Mouse (Mus musculus) forebrain, embryonic 14.5 days (tissue): Measurements from ENCODE around the gene Cep164. TPM values are rescaled to one million over a fixed set of nuclear protein-coding genes. Genes with fewer than 3 reads are reported as not detected.
"Not testable (repeated sequence)": the region's sequence is repeated elsewhere in the genome, so short reads cannot be mapped to it uniquely, and the experiment has no call there.

Experiments
- ATAC-seq: fragments of 200-750 bp; cut with Nextera tagmentation; 2 replicates; pipeline ENCODE4 v1.8.0; 2017; ENCODE audit warnings: mild to moderate bottlenecking, moderate library complexity
- DNase-seq: peaks from one replicate; pipeline ENCODE4 v3.0.0-alpha.2; 2015; ENCODE audit warnings: low spot score
- H3K27ac ChIP-seq: fragments of 300-500 bp; sonication (generic); 2 replicates; pipeline ENCODE4 v1.5.1; 2014; ENCODE audit warnings: low read depth, mild to moderate bottlenecking, control low read depth, low read length, moderate library complexity
- H3K27me3 ChIP-seq: fragments of 300-500 bp; sonication (generic); replicated peaks from 2 replicates; pipeline ENCODE4 v1.6.1; 2014; ENCODE audit warnings: low read length, control low read depth, mixed read lengths; ENCODE audit not compliant: control insufficient read depth, insufficient read depth
- H3K36me3 ChIP-seq: fragments of 300-500 bp; sonication (generic); 2 replicates; pipeline ENCODE4 v1.6.1; 2014; ENCODE audit warnings: low read length, control low read depth; ENCODE audit not compliant: control insufficient read depth, insufficient read depth
- H3K4me1 ChIP-seq: fragments of 300-500 bp; sonication (generic); 2 replicates; pipeline ENCODE4 v1.6.1; 2014; ENCODE audit warnings: antibody characterized with exemption, low read length, control low read depth; ENCODE audit not compliant: control insufficient read depth, insufficient read depth
- H3K4me2 ChIP-seq: fragments of 300-500 bp; sonication (generic); 2 replicates; pipeline ENCODE4 v1.6.1; 2014; ENCODE audit warnings: mild to moderate bottlenecking, control low read depth, low read length
- H3K4me3 ChIP-seq: fragments of 300-500 bp; sonication (generic); 2 replicates; pipeline ENCODE4 v1.5.1; 2014; ENCODE audit warnings: low read depth, low read length, control low read depth
- H3K9ac ChIP-seq: fragments of 300-500 bp; sonication (generic); 2 replicates; pipeline ENCODE4 v1.6.1; 2014; ENCODE audit warnings: mild to moderate bottlenecking, low read length, control low read depth, moderate library complexity
- H3K9me3 ChIP-seq: fragments of 300-500 bp; sonication (generic); replicated peaks from 2 replicates; pipeline ENCODE4 v1.6.1; 2016; ENCODE audit warnings: low read length, control low read depth, mixed read lengths; ENCODE audit not compliant: control insufficient read depth
- WGBS: fragments of 180-500 bp; shearing (Covaris S2); extraction: QIAGEN DNeasy Blood & Tissue Kit; methylation state at CpG from one replicate; pipeline ENCODE4 v1.1.7; 2014; 5-methylcytosine and 5-hydroxymethylcytosine counted together
- polyA plus RNA-seq: library from polyadenylated mRNA; unstranded; fragments of >200 nt; fragmentation: Nextera tagmentation; extraction: Ambion mirVana; gene quantifications from 2 replicates; pipeline ENCODE4 v1.2.1, GENCODE M21; 2014

Cep164 gene
- polyA plus RNA-seq, 1 experiment from 2014 or later, result 7.7 TPM

DNA sequence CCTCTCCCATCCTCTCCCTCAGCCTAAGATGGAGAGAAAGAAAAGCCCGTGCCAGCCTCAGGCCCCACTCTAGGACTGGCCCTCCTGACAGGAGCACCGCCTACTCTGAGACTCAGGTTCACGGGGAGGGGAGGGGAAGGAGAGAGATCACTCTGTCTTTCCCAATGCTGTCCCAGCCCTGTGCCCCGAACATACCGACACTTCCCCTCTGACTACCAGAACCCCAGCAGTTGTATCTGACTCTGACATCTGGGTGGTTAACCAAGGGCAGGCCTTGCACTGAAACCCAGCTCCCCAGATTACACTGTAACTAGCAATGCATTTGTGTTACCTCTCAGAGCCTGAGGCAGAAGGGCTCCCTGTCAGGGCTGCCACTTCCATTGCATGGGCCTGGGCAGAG lies 40.1 kb downstream of the Cep164 start:
- Histone ChIP-seq H3K9me3 (no peaks in the 10 kb centered on the region), H3K4me2 (no peak overlapping the region), H3K4me3 (no peak overlapping the region), H3K9ac (no peak overlapping the region), H3K36me3 (peaks cover 10% of the 10 kb centered on the region; the same call in 1 of the 2 replicates), H3K4me1 (no peaks in the 10 kb centered on the region), H3K27me3 (no peaks in the 10 kb centered on the region), H3K27ac (no peak overlapping the region)
- ATAC-seq (no peak), DNase-seq (no peak)
- 55% methylated on average over 5 of the region's 5 CpGs for WGBS

DNA sequence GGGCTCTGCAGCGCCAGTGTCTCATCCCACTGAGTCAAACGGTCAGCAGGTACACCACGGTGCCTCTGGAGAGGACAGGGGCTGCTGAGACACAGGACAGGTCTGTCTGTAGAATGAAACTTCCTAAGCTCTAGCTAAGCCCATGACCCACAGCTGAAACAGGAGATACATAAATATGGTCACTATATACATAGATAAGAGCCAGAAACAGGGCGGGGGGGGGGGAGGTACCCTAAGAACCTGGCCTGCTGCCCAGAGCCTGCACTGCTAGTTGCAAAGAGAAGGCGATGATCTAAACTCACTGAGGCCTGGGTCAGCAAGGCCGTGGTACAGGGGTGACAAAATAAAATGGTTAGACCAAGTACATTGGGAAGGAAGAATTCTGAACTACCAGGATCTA lies 40.9 kb downstream of the Cep164 start:
- WGBS, result 73% methylated on average over 6 of the region's 6 CpGs
- no peak overlapping the region for H3K4me2 ChIP-seq
- DNase-seq, result no peak

DNA sequence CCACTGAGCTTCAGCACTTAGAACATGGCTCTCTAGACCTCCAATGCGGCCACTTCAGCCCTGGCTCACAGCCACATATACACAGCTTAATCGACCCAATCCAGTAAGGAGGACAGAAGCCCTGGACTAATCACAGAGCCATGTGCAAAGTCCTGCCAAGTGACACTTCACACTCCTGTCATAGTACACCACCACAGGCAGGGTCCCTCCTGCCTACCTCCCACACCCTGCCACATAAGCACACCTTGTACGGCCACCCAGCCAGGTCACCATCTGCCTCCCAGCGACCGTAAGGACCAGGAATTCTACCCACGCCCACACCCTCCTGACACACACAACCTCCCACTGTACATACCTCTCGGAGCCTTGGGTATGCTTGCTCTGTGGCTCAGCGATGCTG lies 41.4 kb downstream of the Cep164 start:
- DNase-seq (no peak), ATAC-seq (no peak)
- WGBS, result 85% methylated on average over 8 of the region's 8 CpGs

More for the DNA sequence above, 40.9 kb downstream of the Cep164 start:
- no peaks in the 10 kb centered on the region for H3K9me3 ChIP-seq
- peaks cover 10% of the 10 kb centered on the region; the same call in 1 of the 2 replicates for H3K36me3 ChIP-seq
- no peaks in the 10 kb centered on the region for H3K4me1 ChIP-seq
- H3K27me3 ChIP-seq, result no peaks in the 10 kb centered on the region
- H3K27ac ChIP-seq, result no peak overlapping the region
- H3K4me3 ChIP-seq, result no peak overlapping the region
- no peak for ATAC-seq
- H3K9ac ChIP-seq, result no peak overlapping the region

DNA sequence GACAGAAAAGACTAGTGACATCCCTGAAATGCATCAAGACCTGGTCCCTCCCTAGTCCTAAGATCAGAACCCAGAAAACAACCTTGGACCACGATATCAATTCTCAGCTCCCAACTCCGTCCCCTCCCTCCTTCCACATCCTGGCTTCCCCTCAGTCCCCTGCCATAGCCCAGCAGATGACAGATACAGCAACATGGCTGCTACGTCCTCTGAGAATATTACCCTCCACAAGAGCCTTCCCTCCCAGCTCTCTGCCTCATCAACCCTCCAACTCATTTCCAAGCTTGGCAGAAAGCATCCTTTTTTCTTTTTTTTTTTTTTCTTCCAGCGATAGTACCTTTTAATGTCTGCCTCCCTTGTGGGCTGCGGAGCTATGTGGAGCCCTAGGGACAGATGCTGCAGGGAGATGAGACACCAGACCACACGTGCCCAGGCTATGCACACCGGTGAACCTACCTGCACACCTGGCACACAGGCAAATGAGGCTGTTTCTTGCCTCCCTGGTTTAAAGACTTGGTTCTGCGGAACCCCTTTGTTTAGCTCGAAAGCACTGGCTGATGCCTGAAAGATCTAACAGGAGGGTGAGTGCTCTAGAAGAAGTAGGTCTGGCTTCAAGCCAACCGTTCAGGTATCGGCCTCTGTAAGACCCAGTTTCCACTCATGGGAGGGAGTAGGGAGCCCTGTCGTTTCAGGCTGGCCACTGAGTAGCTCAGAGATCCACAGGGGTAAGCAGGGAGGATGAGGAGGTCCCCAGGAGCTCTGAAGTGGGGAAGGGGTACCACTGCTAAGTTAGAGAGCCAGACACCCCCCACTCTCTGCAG lies 45.0 kb downstream of the Cep164 start:
- Histone ChIP-seq H3K9me3 (no peaks in the 10 kb centered on the region), H3K4me2 (no peak overlapping the region), H3K4me3 (no peak overlapping the region), H3K36me3 (peaks cover 23% of the 10 kb centered on the region), H3K27ac (peak overlapping the region; percentile 27; the same call in 1 of the 2 replicates), H3K27me3 (no peaks in the 10 kb centered on the region), H3K4me1 (no peaks in the 10 kb centered on the region), H3K9ac (0 out of 2 replicates have a peak overlapping the region, but pooled peaks have one; percentile 13)
- peak; percentile 30 for DNase-seq
- ATAC-seq, result no peak
- WGBS, result 81% methylated on average over 12 of the region's 12 CpGs

More for the DNA sequence above, 41.4 kb downstream of the Cep164 start:
- no peaks in the 10 kb centered on the region for H3K9me3 ChIP-seq
- no peaks in the 10 kb centered on the region for H3K4me1 ChIP-seq
- H3K4me2 ChIP-seq, result no peak overlapping the region
- H3K36me3 ChIP-seq, result peaks cover 10% of the 10 kb centered on the region; the same call in 1 of the 2 replicates
- no peak overlapping the region for H3K9ac ChIP-seq
- H3K27ac ChIP-seq, result no peak overlapping the region
- H3K4me3 ChIP-seq, result no peak overlapping the region
- H3K27me3 ChIP-seq, result no peaks in the 10 kb centered on the region

DNA sequence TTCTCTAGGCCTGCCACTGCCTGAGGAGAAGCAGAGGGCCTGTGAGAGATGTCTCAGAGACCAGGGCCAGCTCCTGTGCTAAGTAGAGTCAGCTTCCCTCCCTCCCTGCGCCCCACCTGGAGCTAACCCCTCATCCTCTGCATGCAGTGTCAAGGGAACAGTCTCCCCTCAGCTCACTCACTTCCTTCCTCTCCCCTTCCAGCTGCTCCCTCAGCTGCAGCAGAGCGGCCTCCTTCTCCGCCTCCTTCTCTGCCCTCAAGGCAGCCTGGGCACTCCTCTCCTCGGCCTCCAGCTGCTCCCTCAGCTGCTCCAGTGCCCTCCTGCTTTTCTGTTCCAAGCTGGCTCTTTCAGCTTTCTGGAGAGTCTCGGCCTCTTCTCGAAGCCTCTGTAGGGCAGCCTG lies 49.3 kb downstream of the Cep164 start:
- 80% methylated on average over 5 of the region's 6 CpGs for WGBS
- no peaks in the 10 kb centered on the region for H3K4me1 ChIP-seq
- H3K4me2 ChIP-seq, result no peak overlapping the region
- H3K4me3 ChIP-seq, result no peak overlapping the region
- H3K9ac ChIP-seq, result no peak overlapping the region
- no peaks in the 10 kb centered on the region for H3K27me3 ChIP-seq
- no peak for ATAC-seq
- no peak overlapping the region for H3K27ac ChIP-seq
- DNase-seq, result no peak
- peaks cover 45% of the 10 kb centered on the region for H3K36me3 ChIP-seq
- no peaks in the 10 kb centered on the region for H3K9me3 ChIP-seq

DNA sequence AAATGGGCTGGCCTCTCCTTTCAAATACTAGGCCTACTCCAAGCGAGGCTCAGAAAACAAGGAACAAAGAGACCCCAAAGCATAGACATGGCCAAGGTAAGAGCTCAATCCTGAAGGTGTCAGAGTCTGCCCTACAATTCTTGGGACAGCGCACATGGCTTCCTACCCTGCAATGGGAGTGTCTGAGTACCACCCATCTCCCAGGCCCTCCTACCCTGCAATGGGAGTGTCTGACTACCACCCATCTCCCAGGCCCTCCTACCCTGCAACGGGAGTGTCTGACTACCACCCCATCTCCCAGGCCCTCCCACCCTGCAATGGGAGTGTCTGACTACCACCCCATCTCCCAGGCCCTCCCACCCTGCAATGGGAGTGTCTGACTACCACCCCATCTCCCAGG lies 52.3 kb downstream of the Cep164 start:
- H3K36me3 ChIP-seq, result peaks cover 70% of the 10 kb centered on the region
- H3K9me3 ChIP-seq, H3K27ac ChIP-seq, H3K4me1 ChIP-seq, ATAC-seq, H3K4me3 ChIP-seq, H3K27me3 ChIP-seq, DNase-seq, H3K9ac ChIP-seq, H3K4me2 ChIP-seq: not testable (repeated sequence)
- WGBS, result 90% methylated on average over 3 of the region's 3 CpGs

DNA sequence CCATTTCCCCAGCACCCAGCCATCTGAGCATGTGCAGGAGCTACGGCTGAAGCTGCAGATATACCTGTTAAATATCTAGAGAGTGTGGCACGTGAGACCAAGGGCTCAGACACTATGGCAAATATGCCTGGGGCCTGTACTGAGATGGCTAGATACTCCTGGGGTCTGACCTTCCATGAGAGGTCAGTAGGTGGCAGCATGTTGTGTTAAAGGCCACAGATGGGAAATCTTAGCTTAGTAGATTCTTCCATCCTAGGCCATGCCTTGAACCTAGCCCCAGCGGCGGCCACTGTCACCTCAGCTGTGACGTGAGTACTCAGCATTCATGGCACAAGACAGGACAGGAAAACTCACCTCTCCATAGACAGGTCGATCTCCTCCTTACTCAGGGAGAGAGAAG lies 54.4 kb downstream of the Cep164 start:
- Histone ChIP-seq H3K9me3 (no peaks in the 10 kb centered on the region), H3K4me2 (no peak overlapping the region), H3K27me3 (no peaks in the 10 kb centered on the region), H3K4me3 (no peak overlapping the region), H3K27ac (no peak overlapping the region), H3K9ac (no peak overlapping the region), H3K36me3 (peaks cover 77% of the 10 kb centered on the region), H3K4me1 (no peaks in the 10 kb centered on the region)
- WGBS, result 91% methylated on average over 6 of the region's 6 CpGs
- no peak for ATAC-seq
- DNase-seq, result no peak

DNA sequence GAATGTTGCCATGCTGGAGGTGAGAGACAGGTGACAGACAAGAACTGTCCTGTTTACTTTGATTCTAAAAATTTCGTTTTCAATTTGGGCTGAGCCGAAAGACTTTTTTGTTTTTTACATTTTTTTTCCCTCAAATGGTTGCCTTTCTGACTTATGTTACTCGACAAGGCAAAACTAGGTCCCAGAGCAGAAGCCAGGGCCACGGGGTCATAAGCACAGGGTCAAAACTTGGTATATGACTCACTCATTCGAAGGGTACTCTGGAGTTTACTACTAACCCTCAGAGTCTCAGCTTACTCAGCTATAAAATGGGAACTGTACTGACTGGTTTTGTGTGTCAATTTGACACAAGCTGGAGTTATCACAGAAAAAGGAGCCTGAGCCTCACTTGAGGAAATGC lies 58.9 kb downstream of the Cep164 start:
- no peak overlapping the region for H3K4me3 ChIP-seq
- ATAC-seq, result no peak
- no peak overlapping the region for H3K9ac ChIP-seq
- peaks cover 48% of the 10 kb centered on the region for H3K36me3 ChIP-seq
- no peak overlapping the region for H3K27ac ChIP-seq
- no peaks in the 10 kb centered on the region for H3K27me3 ChIP-seq
- no peak overlapping the region for H3K4me2 ChIP-seq
- no peaks in the 10 kb centered on the region for H3K4me1 ChIP-seq
- DNase-seq, result no peak
- WGBS, result 95% methylated on average over 5 of the region's 5 CpGs
- no peaks in the 10 kb centered on the region for H3K9me3 ChIP-seq

DNA sequence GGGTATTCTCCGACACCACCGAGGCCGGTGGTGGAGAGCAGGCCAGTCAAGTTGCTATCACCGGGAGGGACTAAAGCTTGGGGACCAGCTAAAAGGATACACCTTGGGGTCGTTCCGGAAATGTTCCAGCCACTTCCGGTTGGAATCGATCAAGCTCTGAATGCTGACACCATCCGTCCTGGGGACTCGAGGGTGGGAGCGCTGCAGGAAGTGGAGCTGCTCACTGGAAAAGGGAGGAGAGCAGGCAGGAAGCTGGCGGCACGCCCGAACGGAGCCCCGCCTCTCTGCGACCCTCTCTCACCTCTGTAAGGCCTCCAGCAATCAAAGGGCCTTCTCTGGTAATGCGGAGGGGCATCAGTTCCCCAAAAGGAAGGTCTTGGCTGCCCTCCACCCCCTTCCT lies 60.1 kb downstream of the Cep164 start:
- ATAC-seq (no peak), DNase-seq (no peak)
- Histone ChIP-seq H3K4me2 (no peak overlapping the region), H3K27me3 (no peaks in the 10 kb centered on the region), H3K36me3 (peaks cover 36% of the 10 kb centered on the region), H3K4me1 (no peaks in the 10 kb centered on the region), H3K9ac (no peak overlapping the region), H3K27ac (no peak overlapping the region), H3K4me3 (no peak overlapping the region), H3K9me3 (no peaks in the 10 kb centered on the region)
- WGBS, result 90% methylated on average over 18 of the region's 18 CpGs
